Mouse (Mus musculus) stomach, embryonic 15.5 days (tissue): ENCODE data around the gene Cox6a2. TPM values are rescaled to one million over a fixed set of nuclear protein-coding genes. Genes with fewer than 3 reads are reported as not detected.
"Not testable (repeated sequence)": the region's sequence is repeated elsewhere in the genome, so short reads cannot be mapped to it uniquely, and the experiment has no call there.

ENCODE experiments used
- ATAC-seq: fragments of 200-750 bp; cut with Nextera tagmentation; 2 replicates; pipeline ENCODE4 v1.8.0; 2017; ENCODE audit warnings: low read depth, moderate number of reproducible peaks, moderate TSS enrichment; ENCODE audit not compliant: insufficient read depth, low FRiP score
- H3K27ac ChIP-seq: fragments of 300-500 bp; sonication (generic); 2 replicates; pipeline ENCODE4 v1.5.1; 2015; ENCODE audit warnings: mild to moderate bottlenecking, inconsistent platforms
- H3K27me3 ChIP-seq: fragments of 300-500 bp; sonication (generic); replicated peaks from 2 replicates; pipeline ENCODE4 v1.6.1; 2015; ENCODE audit warnings: inconsistent platforms
- H3K36me3 ChIP-seq: fragments of 300-500 bp; sonication (generic); 2 replicates; pipeline ENCODE4 v1.6.1; 2015; ENCODE audit warnings: inconsistent platforms
- H3K4me1 ChIP-seq: fragments of 300-500 bp; sonication (generic); 2 replicates; pipeline ENCODE4 v1.6.1; 2015; ENCODE audit warnings: inconsistent platforms
- H3K4me2 ChIP-seq: fragments of 300-500 bp; sonication (generic); 2 replicates; pipeline ENCODE4 v1.6.1; 2015; ENCODE audit warnings: mild to moderate bottlenecking, inconsistent platforms
- H3K4me3 ChIP-seq: fragments of 300-500 bp; sonication (generic); replicated peaks from 2 replicates; pipeline ENCODE4 v1.5.1; 2015; ENCODE audit warnings: inconsistent platforms
- H3K9ac ChIP-seq: fragments of 300-500 bp; sonication (generic); 2 replicates; pipeline ENCODE4 v1.6.1; 2015; ENCODE audit warnings: inconsistent platforms
- H3K9me3 ChIP-seq: fragments of 300-500 bp; sonication (generic); 2 replicates; pipeline ENCODE4 v1.6.1; 2016; ENCODE audit warnings: inconsistent platforms
- WGBS: fragments of 180-500 bp; shearing (Covaris S2); methylation state at CpG from one replicate; pipeline ENCODE4 v1.1.7; 2015; 5-methylcytosine and 5-hydroxymethylcytosine counted together
- polyA plus RNA-seq: library from polyadenylated mRNA; unstranded; fragments of >200 nt; fragmentation: Nextera tagmentation; extraction: Ambion mirVana; gene quantifications from 2 replicates; pipeline ENCODE4 v1.2.1, GENCODE M21; 2015

Gene Cox6a2
- polyA plus RNA-seq, 1 experiment from 2014 or later: 1.0 TPM

- Histone ChIP-seq H3K36me3 (no peaks in the 10 kb centered on the region), H3K4me2 (no peak overlapping the region), H3K27me3 (no peaks in the 10 kb centered on the region), H3K27ac (no peak overlapping the region), H3K9ac (no peak overlapping the region), H3K4me1 (no peaks in the 10 kb centered on the region), H3K4me3 (no peak overlapping the region), H3K9me3 (no peaks in the 10 kb centered on the region)
- no peak for ATAC-seq
- WGBS: 74% methylated on average over 7 of the region's 7 CpGs
Measured at GRCm38 (mm10) chr7:128166391-128166790, 39.8 kb downstream of the Cox6a2 start.

DNA sequence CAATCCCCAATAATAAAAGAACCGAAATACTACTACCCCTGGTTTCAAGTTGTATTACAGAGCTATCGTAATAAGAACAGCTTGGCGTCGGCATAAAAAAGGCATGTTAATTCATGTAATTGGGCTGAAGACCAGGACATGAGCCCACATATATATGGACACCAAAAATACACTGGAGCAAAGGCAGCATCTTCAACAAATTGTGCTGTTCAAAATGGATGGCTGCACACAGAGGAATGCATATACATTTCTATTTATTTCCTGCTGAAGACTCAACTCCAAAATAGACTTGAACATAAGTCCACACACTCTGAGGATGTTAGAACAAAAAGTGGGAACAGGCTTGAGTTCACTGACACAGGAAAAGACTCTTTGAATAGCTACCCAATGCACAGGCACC lies 42.2 kb downstream of the Cox6a2 start:
- H3K36me3 ChIP-seq: no peaks in the 10 kb centered on the region
- H3K4me2 ChIP-seq: no peak overlapping the region
- no peak overlapping the region for H3K9ac ChIP-seq
- no peaks in the 10 kb centered on the region for H3K4me1 ChIP-seq
- no peak overlapping the region for H3K4me3 ChIP-seq
- H3K27ac ChIP-seq: no peak overlapping the region
- H3K27me3 ChIP-seq: no peaks in the 10 kb centered on the region
- no peak for ATAC-seq
- 93% methylated on average over 4 of the region's 4 CpGs for WGBS
- no peaks in the 10 kb centered on the region for H3K9me3 ChIP-seq

GRCm38 (mm10) chr7:128158688-128159354 lies 47.4 kb downstream of the Cox6a2 start:
- WGBS: 66% methylated on average over 8 of the region's 8 CpGs

More at GRCm38 (mm10) chr7:128158688-128159354, 47.4 kb downstream of the Cox6a2 start:
- H3K4me2 ChIP-seq, H3K27ac ChIP-seq, H3K9me3 ChIP-seq, ATAC-seq, H3K9ac ChIP-seq, H3K27me3 ChIP-seq, H3K4me3 ChIP-seq, H3K36me3 ChIP-seq, H3K4me1 ChIP-seq: not testable (repeated sequence)

Other genes starting within 250 kb of the Cox6a2 start
- gene Fus, start 238.9 kb downstream of the Cox6a2 start, polyA plus RNA-seq: 367 and 393 TPM in 2 replicates
- gene Pycard, start 212.5 kb downstream of the Cox6a2 start, polyA plus RNA-seq: 177 and 185 TPM in 2 replicates
- 0.09 and 0.41 TPM in 2 replicates for gene Trim72, start 202.4 kb downstream of the Cox6a2 start, polyA plus RNA-seq
- 3.5 and 3.6 TPM in 2 replicates for gene Itgam, start 143.7 kb downstream of the Cox6a2 start, polyA plus RNA-seq
- not detected in 2 replicates for gene Gm49368, start 143.7 kb downstream of the Cox6a2 start, polyA plus RNA-seq
- 0.22 and 0.40 TPM in 2 replicates for gene Itgax, start 76.8 kb downstream of the Cox6a2 start, polyA plus RNA-seq
- not detected in 2 replicates for gene Itgad, start 52.0 kb downstream of the Cox6a2 start, polyA plus RNA-seq
- gene Armc5, start 31.0 kb upstream of the Cox6a2 start, polyA plus RNA-seq: 18.2 and 19.9 TPM in 2 replicates
- 6.1 and 7.1 TPM in 2 replicates for gene 9130023H24Rik, start 31.6 kb upstream of the Cox6a2 start, polyA plus RNA-seq
- 184 and 204 TPM in 2 replicates for gene Tgfb1i1, start 40.4 kb upstream of the Cox6a2 start, polyA plus RNA-seq
- gene Slc5a2, start 59.3 kb upstream of the Cox6a2 start, polyA plus RNA-seq: 0.57 and 1.1 TPM in 2 replicates
- 34.7 and 40.3 TPM in 2 replicates for gene BC017158, start 91.8 kb upstream of the Cox6a2 start, polyA plus RNA-seq
- 25.7 and 27.9 TPM in 2 replicates for gene Rgs10, start 212.4 kb upstream of the Cox6a2 start, polyA plus RNA-seq